Mouse (Mus musculus): ENCODE measurements around the gene Pabpc4l. TPM values are rescaled to one million over a fixed set of nuclear protein-coding genes. Genes with fewer than 3 reads are reported as not detected.
"Not testable (repeated sequence)": the region's sequence is repeated elsewhere in the genome, so short reads cannot be mapped to it uniquely, and the experiment has no call there.

Gene Pabpc4l
- polyA plus RNA-seq (2012; rRNA removed) = 0.02 and 0.20 TPM in 2 replicates

- Histone ChIP-seq H3K4me3 (ENCODE audit: control insufficient read depth, low read depth, low read length) (peak within 1 kb of the TSS; percentile 57), H3K4me1 (ENCODE audit: control insufficient read depth, insufficient read depth, low read length) (no peaks in the 10 kb centered on the region; the same call in 1 of the 2 replicates), H3K27me3 (ENCODE audit: control insufficient read depth, insufficient read depth, low read length) (no peaks in the 10 kb centered on the region), H3K36me3 (ENCODE audit: control insufficient read depth, insufficient read depth, low read length) (no peaks in the 10 kb centered on the region), H3K27ac (ENCODE audit: control insufficient read depth, insufficient read depth, low read depth, low read length) (no peak within 1 kb of the TSS)
- TF ChIP-seq POLR2A (IDR thresholded peaks at IDR 0.05; ENCODE audit: control insufficient read depth, low read depth, low read length) = no peak
- TF ChIP-seq CTCF (IDR thresholded peaks at IDR 0.05; ENCODE audit: control insufficient read depth, insufficient read depth, insufficient replicate concordance, low read depth, low read length) = no peak
These were observed at the start of gene Pabpc4l for GRCm38 (mm10) chr3:46447481-46448265. Gene Pabpc4l (minus strand): TSS chr3:46448219.

DNA sequence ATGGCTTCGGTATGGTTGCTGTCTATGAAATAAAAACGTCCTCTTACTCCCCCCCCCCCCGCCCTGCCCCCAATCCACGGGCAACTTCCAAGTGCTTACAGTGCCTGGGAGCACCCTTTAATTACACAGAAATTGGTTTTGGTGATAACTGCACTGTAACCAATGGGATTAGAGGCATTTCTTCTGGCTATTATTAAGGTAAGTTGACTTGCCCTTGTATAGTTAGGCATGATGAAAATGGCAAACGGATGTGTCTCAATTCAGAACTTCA lies 42.9 kb upstream of the Pabpc4l start:
- H3K4me3 ChIP-seq (ENCODE audit: control insufficient read depth, low read depth, low read length) = no peak overlapping the region
- H3K36me3 ChIP-seq (ENCODE audit: control insufficient read depth, insufficient read depth, low read length) = no peaks in the 10 kb centered on the region
- no peaks in the 10 kb centered on the region for H3K4me1 ChIP-seq (ENCODE audit: control insufficient read depth, insufficient read depth, low read length)
- TF ChIP-seq CTCF (IDR thresholded peaks at IDR 0.05; ENCODE audit: control insufficient read depth, insufficient read depth, insufficient replicate concordance, low read depth, low read length) = no peak
- no peak for TF ChIP-seq POLR2A (IDR thresholded peaks at IDR 0.05; ENCODE audit: control insufficient read depth, low read depth, low read length)
- no peak overlapping the region for H3K27ac ChIP-seq (ENCODE audit: control insufficient read depth, insufficient read depth, low read depth, low read length)
- H3K27me3 ChIP-seq (ENCODE audit: control insufficient read depth, insufficient read depth, low read length) = no peaks in the 10 kb centered on the region

DNA sequence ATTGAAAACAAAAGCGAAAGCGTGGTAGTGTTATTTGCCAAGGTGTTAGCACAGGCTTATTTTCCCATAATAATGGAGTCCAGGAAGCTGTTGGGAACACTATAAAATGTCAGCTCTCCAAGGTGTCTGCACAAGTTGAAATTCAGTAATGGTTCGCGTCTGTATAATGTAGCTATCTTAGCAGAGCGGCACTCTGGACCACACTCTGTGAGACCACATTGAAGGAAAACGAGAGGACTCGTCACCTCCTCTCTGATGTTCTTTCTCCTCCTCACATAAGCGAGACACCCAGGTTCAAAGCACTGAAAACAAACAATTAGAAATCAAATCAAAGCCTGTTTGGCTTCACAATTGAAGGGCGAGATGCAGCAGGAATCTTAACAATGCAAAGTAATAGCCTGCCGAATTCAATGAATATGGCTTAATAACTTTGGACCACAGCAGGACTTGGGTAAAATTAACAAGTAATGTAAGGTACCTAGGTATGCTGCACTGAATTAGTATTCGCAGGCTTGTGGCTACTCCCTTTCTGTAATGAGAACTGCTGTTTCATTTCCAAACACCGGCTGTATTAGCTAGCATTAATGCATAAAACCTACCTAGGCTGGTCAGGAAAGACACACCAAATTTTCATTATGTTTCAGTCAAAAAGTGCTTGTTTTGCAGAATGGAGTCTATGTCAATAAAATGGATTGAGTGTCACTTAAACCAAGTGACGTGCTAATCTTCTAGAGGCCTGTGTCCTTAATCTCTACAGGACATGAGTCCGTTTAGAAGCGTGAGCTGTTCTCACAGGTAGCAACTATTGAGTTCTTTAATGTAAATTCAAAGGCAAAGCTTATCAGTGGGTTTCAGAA lies 42.3 kb upstream of the Pabpc4l start:
- TF ChIP-seq CTCF (IDR thresholded peaks at IDR 0.05; ENCODE audit: control insufficient read depth, insufficient read depth, insufficient replicate concordance, low read depth, low read length) (no peak), POLR2A (IDR thresholded peaks at IDR 0.05; ENCODE audit: control insufficient read depth, low read depth, low read length) (no peak)
- no peaks in the 10 kb centered on the region for H3K27me3 ChIP-seq (ENCODE audit: control insufficient read depth, insufficient read depth, low read length)
- no peaks in the 10 kb centered on the region for H3K36me3 ChIP-seq (ENCODE audit: control insufficient read depth, insufficient read depth, low read length)
- H3K27ac ChIP-seq (ENCODE audit: control insufficient read depth, insufficient read depth, low read depth, low read length) = no peak overlapping the region
- H3K4me1 ChIP-seq (ENCODE audit: control insufficient read depth, insufficient read depth, low read length) = no peaks in the 10 kb centered on the region
- H3K4me3 ChIP-seq (ENCODE audit: control insufficient read depth, low read depth, low read length) = no peak overlapping the region

GRCm38 (mm10) chr3:46486091-46486490 lies 38.1 kb upstream of the Pabpc4l start:
- H3K36me3 ChIP-seq (ENCODE audit: control insufficient read depth, insufficient read depth, low read length); H3K27ac ChIP-seq (ENCODE audit: control insufficient read depth, insufficient read depth, low read depth, low read length); H3K27me3 ChIP-seq (ENCODE audit: control insufficient read depth, insufficient read depth, low read length); H3K4me3 ChIP-seq (ENCODE audit: control insufficient read depth, low read depth, low read length); H3K4me1 ChIP-seq (ENCODE audit: control insufficient read depth, insufficient read depth, low read length): not testable (repeated sequence)

- Histone ChIP-seq H3K27ac (ENCODE audit: control insufficient read depth, insufficient read depth, low read depth, low read length) (no peak overlapping the region), H3K27me3 (ENCODE audit: control insufficient read depth, insufficient read depth, low read length) (no peaks in the 10 kb centered on the region), H3K4me1 (ENCODE audit: control insufficient read depth, insufficient read depth, low read length) (no peaks in the 10 kb centered on the region; the same call in 1 of the 2 replicates), H3K36me3 (ENCODE audit: control insufficient read depth, insufficient read depth, low read length) (no peaks in the 10 kb centered on the region), H3K4me3 (ENCODE audit: control insufficient read depth, low read depth, low read length) (peak overlapping the region; percentile 57)
- TF ChIP-seq CTCF (IDR thresholded peaks at IDR 0.05; ENCODE audit: control insufficient read depth, insufficient read depth, insufficient replicate concordance, low read depth, low read length) = no peak
- TF ChIP-seq POLR2A (IDR thresholded peaks at IDR 0.05; ENCODE audit: control insufficient read depth, low read depth, low read length) = no peak
These were observed 180 bp upstream of the Pabpc4l start for GRCm38 (mm10) chr3:46448266-46448532.

DNA sequence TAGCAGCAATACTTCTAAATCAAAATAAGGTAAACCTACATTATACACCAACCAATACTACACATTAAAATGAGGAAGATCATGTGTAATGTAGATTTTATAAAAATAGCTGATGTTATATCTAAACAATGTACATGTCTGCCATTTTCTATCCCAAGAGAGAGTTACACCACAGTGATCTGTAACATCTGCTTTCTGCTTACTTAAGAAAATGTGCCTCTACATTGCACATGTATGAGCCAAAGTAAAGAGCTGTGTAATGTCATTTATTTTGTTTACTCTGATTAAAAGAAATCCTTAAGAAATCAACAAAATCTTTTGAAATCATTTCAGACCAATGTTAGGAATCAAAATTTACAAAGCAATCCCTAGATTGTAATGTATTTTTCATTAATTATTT lies 16.6 kb downstream of the Pabpc4l start:
- Histone ChIP-seq H3K36me3 (ENCODE audit: control insufficient read depth, insufficient read depth, low read length) (no peaks in the 10 kb centered on the region), H3K4me1 (ENCODE audit: control insufficient read depth, insufficient read depth, low read length) (no peaks in the 10 kb centered on the region), H3K27ac (ENCODE audit: control insufficient read depth, insufficient read depth, low read depth, low read length) (no peak overlapping the region), H3K27me3 (ENCODE audit: control insufficient read depth, insufficient read depth, low read length) (no peaks in the 10 kb centered on the region), H3K4me3 (ENCODE audit: control insufficient read depth, low read depth, low read length) (no peak overlapping the region)
- TF ChIP-seq CTCF (IDR thresholded peaks at IDR 0.05; ENCODE audit: control insufficient read depth, insufficient read depth, insufficient replicate concordance, low read depth, low read length) = no peak
- TF ChIP-seq POLR2A (IDR thresholded peaks at IDR 0.05; ENCODE audit: control insufficient read depth, low read depth, low read length) = no peak

Measured in testis, adult 2 months (tissue).